Mouse (Mus musculus) natural killer cell, adult 2 months (primary cell): Measurements from ENCODE around the gene Mlana.

Experiments used
- DNase-seq, 2 experiments: peaks; one replicate each; pipeline ENCODE4 v3.0.0; 2022; ENCODE audit warnings: low spot score in 2 of 2

The Mlana gene

GRCm38 (mm10) chr19:29675562-29676078 lies 22.0 kb upstream of the Mlana start:
- no peak for DNase-seq

- DNase-seq, result no peak
These were observed 21.0 kb upstream of the Mlana start for GRCm38 (mm10) chr19:29676479-29677193.

DNA sequence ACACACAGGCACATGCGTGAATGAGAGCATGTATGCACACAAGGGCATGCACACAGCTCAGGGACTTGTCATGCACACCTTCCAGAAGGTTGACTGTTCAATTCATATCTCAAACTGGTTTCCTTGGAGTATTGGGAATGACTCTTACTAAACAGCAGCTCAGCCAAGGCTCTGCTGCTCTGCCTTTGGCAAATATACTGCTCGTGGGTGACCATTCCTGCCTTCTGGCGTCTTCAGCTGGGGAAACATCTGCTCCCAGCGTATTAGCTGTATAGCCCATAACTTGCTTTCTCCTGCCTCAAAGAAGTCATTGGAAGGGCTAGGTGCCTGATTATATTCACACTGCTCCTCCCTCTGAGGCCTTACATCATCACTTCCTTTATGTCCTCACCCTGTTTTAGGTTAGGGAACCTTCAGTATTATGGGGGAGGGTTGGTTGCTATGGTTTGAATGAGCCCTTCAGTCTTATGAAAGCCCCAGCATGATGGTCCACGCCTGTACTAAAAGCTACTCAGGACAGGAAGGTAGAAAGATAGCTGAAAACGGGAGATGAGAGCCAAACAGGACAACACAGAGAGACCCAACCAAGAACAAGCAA lies 19.3 kb upstream of the Mlana start:
- no peak for DNase-seq

DNA sequence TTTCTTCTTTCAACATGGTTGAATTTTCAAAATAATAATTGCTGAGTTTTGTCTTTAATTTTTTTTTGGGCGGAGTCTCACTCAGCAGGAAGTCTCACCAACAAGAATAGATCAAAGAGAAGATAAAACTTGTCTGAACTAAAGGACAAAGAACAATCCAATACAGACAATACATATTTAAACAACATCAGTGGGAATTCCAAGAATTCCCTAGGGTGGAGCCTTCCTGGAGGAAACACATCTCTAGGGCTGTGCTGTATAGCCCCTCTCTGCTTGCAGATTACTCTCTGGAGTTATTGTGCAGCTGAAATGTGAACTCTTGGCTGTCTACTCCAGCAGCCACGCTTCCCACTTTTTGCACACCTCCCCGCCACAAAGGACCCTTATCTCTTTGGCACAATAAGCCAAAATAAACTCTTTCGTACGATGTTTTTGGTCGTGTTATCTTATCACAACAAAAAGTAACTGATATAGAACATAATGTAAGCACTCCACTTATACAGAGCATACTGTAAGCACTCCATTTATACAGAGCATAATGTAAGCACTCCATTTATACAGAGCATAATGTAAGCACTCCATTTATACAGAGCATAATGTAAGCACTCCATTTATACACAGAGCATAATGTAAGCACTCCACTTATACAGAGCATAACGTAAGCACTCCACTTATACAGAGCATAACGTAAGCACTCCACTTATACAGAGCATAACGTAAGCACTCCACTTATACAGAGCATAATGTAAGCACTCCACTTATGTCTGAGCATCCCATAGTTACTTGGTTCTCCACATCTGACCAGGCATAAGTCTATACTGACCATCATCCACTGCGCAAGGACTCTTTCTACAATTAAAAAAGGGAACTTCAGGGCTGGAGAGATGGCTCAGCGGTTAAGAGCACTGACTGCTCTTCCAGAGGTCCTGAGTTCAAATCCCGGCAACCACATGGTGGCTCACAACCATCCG lies 17.2 kb upstream of the Mlana start:
- DNase-seq, result no peak

GRCm38 (mm10) chr19:29683844-29684540 lies 13.6 kb upstream of the Mlana start:
- DNase-seq, result peak; percentile 62 to 82

GRCm38 (mm10) chr19:29695071-29695470 lies 2.6 kb upstream of the Mlana start:
- DNase-seq, result no peak

- DNase-seq, result no peak
These were observed 1.3 kb upstream of the Mlana start for GRCm38 (mm10) chr19:29696309-29696708.

GRCm38 (mm10) chr19:29696840-29697239 lies 784 bp upstream of the Mlana start:
- no peak for DNase-seq

DNA sequence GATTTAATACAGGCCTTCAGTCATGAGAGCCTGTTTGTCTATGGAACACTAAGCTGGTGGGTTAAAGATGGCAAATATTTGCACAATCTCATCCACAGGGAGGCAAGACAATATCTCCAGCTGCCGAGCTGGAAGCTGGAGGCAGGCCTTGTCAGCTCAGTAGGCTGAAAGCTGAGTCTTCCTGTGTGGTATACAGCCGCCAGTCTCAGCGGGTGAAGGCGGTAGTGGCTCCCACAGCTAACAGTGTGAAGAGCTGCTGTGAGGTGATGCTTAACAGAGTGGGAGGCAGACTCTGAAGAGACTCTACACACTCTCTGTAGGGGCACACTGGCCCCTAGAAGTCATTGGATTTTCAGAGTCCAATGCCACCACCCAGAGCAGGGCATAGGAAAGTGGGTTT lies 4.1 kb downstream of the Mlana start:
- DNase-seq, result no peak

- DNase-seq, result no peak
These were observed 6.8 kb downstream of the Mlana start for GRCm38 (mm10) chr19:29704436-29704835.

- no peak for DNase-seq
These were observed 9.8 kb downstream of the Mlana start for GRCm38 (mm10) chr19:29707314-29707898.

DNA sequence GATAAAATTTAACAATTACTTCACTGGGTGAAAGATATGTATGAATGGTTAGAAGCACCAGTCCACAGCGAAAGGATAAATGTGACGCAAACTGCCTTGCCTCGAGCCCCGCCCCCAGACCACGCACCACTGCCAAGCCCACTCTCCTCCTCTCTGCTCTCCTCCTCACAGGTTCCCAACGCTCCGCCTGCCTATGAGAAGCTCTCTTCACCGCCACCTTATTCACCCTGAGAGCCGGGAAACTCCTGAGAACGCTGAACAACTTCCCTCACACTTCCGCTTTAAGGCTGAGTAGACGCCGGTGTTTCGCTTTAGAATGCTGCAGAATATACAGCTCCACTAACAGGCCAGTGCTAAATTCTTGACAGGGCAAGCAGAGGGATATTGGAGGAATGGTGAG lies 10.4 kb downstream of the Mlana start:
- peak; percentile 53 for DNase-seq

DNA sequence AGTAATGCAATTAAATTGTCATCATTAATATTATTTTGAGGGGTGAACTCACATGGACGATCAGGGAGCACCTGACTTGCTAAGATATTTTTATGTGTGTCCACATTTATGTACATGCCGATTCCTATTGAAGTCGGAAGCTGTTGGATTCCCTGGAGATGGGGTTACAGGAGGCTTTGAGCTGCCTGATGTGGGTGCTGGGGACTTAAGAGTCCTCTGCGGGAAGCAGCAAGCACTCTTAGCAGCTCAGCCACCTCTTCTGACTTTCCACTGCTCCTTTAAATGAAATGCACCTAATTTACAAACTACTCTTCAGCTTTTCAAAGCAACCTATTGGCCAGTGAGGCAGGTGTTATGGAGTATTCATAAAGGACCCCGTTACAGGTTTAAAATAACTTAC lies 10.8 kb downstream of the Mlana start:
- DNase-seq, result no peak

DNA sequence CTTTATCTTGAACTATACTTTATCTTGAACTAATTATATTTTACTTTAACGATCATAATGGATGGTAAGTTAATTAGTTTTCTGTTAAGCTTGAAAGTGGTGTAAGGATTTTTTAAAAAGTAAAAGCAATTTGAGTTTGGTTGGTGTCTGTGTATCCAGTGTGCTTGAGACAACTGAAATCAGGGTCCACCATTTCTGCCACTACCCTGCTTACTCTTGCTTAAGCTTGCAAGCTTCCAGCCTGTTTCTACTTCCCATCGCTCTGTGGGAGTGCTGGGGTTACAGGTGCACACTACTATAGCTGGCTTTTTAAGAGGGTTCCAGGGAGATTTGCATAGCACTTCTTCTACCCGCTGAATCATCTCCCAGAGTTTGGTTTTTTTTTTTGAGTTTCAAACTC lies 11.8 kb downstream of the Mlana start:
- no peak for DNase-seq

DNA sequence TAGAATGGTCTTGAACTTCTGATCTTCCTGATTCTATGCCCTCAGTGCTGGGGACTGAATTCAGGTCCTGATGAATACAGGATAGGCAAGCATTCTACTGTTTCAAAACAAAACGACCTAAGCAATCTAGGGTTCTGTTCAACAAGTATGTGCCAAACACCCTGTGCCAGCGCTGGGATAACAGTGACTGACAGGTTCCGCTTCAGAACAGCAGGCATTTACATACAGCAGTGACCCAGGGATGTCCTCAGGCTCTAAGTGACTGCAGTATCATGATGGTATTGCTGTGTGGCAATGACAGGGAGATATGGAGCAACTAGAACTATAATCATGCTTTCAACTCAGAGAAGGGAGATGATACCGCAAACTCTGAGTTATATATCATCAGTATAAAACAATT lies 15.8 kb downstream of the Mlana start:
- DNase-seq, result no peak

- DNase-seq, result no peak
These were observed 20.2 kb downstream of the Mlana start for GRCm38 (mm10) chr19:29717854-29718253.

DNA sequence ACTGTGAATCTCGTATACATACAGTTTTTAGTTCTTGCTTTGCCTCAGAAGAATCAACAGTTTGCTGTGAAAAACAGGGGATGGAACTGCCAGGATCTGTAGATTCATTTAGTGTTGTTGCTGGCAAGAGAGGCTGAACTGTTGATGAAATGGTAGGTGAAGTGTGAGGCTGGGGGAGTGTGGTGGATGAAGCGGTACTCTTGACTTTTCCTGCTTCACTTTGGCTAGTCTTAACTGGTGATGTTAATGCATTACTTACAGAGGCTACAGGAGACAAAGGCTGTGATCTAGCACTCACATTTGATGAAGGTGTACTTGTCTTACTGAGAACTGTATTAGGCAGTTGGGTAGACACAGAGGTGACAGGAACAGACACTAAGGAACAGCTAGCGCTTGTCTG lies 20.9 kb downstream of the Mlana start:
- no peak for DNase-seq

DNA sequence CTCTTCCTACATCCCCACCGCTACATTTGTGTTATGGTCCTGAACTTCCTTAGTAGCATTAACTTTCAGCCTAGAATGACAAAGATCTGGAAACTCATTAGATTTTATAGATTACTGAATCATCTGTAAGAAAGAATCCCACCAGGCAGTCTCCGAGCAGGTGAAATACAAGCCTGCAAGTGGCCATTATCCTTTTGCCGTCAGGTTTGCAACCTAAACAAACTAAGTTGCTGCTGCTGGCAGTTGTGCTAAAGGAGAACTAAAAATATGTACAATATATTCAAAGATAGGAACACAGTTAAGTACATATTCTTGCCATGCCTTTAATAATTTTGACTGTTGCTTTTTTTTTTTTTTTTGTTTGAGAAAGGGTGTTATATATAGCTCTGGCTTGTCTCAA lies 37.8 kb downstream of the Mlana start:
- DNase-seq, result no peak

DNA sequence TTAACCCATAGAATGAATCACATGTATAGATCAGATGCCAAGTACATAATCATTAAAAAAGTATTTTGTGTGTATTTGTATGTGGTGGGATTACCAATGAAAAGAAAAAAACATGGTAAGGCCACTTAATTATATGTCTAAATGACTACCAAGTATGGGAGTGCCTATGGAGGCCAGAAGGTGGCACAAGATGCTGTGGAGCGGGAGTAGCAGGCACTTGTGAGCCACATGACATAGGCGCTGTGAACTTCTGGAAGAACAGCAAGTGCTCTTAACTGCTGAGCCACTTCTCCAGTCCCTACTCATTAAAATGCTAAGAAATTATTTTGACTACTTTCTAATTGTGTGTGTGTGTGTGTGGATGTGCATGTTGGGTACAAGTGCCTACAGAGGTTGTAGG lies 42.0 kb downstream of the Mlana start:
- DNase-seq, result peak in 1 of 2 experiments; percentile 2

GRCm38 (mm10) chr19:29740661-29741060 lies 43.0 kb downstream of the Mlana start:
- no peak for DNase-seq

DNA sequence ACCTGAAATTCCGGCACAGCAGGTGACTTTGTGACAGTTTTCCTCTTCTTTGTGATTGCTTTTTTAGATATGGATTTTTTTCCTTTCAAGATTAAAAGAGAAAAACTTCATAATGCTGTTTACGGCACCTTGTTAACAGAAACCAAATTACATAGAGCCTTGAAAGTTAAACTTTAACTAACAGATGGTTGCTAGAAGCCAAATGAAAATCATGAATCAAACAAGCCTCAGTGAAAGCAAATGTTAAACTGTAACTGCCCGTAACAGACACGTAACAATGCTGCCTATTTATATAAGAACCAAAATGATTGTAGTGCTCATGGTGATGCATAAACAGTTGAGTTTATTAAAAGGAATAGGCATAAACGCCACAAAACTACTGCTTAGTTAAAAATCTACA lies 45.9 kb downstream of the Mlana start:
- no peak for DNase-seq
